Mouse (Mus musculus) heart, embryonic 11.5 days (tissue): ENCODE data around the gene Elavl4. TPM values are rescaled to one million over a fixed set of nuclear protein-coding genes. Genes with fewer than 3 reads are reported as not detected.
A peak's percentile ranks its signal among the peaks of the same experiment; 100 is the strongest.

Experiments used
- ATAC-seq: fragments of 200-750 bp; cut with Nextera tagmentation; replicated peaks from 2 replicates; pipeline ENCODE4 v1.8.0; 2017; ENCODE audit warnings: moderate library complexity; ENCODE audit not compliant: insufficient number of reproducible peaks, low FRiP score, low TSS enrichment
- H3K27ac ChIP-seq: fragments of 300-500 bp; sonication (generic); 2 replicates; pipeline ENCODE4 v1.5.1; 2014; ENCODE audit warnings: mild to moderate bottlenecking, low read depth, low read length
- H3K27me3 ChIP-seq: fragments of 300-500 bp; sonication (generic); 2 replicates; pipeline ENCODE4 v1.6.1; 2014; ENCODE audit warnings: mild to moderate bottlenecking, low read length, mixed read lengths; ENCODE audit not compliant: control insufficient read depth, insufficient read depth
- H3K36me3 ChIP-seq: fragments of 300-500 bp; sonication (generic); 2 replicates; pipeline ENCODE4 v1.6.1; 2014; ENCODE audit warnings: mild to moderate bottlenecking, low read length, moderate library complexity, mixed read lengths; ENCODE audit not compliant: control insufficient read depth, insufficient read depth
- H3K4me1 ChIP-seq: fragments of 300-500 bp; sonication (generic); 2 replicates; pipeline ENCODE4 v1.6.1; 2014; ENCODE audit warnings: low read length; ENCODE audit not compliant: control insufficient read depth, insufficient read depth
- H3K4me2 ChIP-seq: fragments of 300-500 bp; sonication (generic); 2 replicates; pipeline ENCODE4 v1.6.1; 2014; ENCODE audit warnings: mild to moderate bottlenecking, moderate library complexity
- H3K4me3 ChIP-seq: fragments of 300-500 bp; sonication (generic); 2 replicates; pipeline ENCODE4 v1.5.1; 2014; ENCODE audit warnings: low read depth, low read length
- H3K9ac ChIP-seq: fragments of 300-500 bp; sonication (generic); 2 replicates; pipeline ENCODE4 v1.6.1; 2014; ENCODE audit warnings: mild to moderate bottlenecking, low read depth, low read length, moderate library complexity
- H3K9me3 ChIP-seq: fragments of 300-500 bp; sonication (generic); replicated peaks from 2 replicates; pipeline ENCODE4 v1.6.1; 2016; ENCODE audit warnings: low read length; ENCODE audit not compliant: control insufficient read depth
- WGBS: fragments of 180-500 bp; shearing (Covaris S2); extraction: QIAGEN DNeasy Blood & Tissue Kit; methylation state at CpG from one replicate; pipeline ENCODE4 v1.1.7; 2014; ENCODE audit not compliant: insufficient replicate concordance; 5-methylcytosine and 5-hydroxymethylcytosine counted together
- polyA plus RNA-seq: library from polyadenylated mRNA; unstranded; fragments of >200 nt; fragmentation: Nextera tagmentation; extraction: Ambion mirVana; gene quantifications from 2 replicates; pipeline ENCODE4 v1.2.1, GENCODE M21; 2014

Gene Elavl4
- 6.5 and 7.7 TPM in 2 replicates for polyA plus RNA-seq

GRCm38 (mm10) chr4:110351178-110352000 lies at the start of gene Elavl4:
TSS of gene Elavl4 (minus strand) at chr4:110351909.
- Histone ChIP-seq H3K27me3 (no peaks in the 10 kb centered on the region), H3K27ac (peak within 1 kb of the TSS; percentile 91), H3K36me3 (no peaks in the 10 kb centered on the region), H3K9ac (peak within 1 kb of the TSS; percentile 82), H3K4me3 (peak within 1 kb of the TSS; percentile 56), H3K4me1 (no peaks in the 10 kb centered on the region), H3K9me3 (no peaks in the 10 kb centered on the region), H3K4me2 (peak within 1 kb of the TSS; percentile 76)
- WGBS, result under 1% methylated on average over 74 of the region's 75 CpGs
- ATAC-seq, result peak; percentile 90

GRCm38 (mm10) chr4:110397618-110398045 lies 45.9 kb upstream of the Elavl4 start, which contains the start of gene Agbl4:
TSS of gene Agbl4 (plus strand) at chr4:110397661.
- peak within 1 kb of the TSS; percentile 70 for H3K4me2 ChIP-seq
- peak within 1 kb of the TSS; percentile 62 for H3K4me3 ChIP-seq
- no peaks in the 10 kb centered on the region for H3K27me3 ChIP-seq
- no peaks in the 10 kb centered on the region for H3K36me3 ChIP-seq
- H3K4me1 ChIP-seq, result no peaks in the 10 kb centered on the region
- H3K9ac ChIP-seq, result peak within 1 kb of the TSS; percentile 36
- peak; percentile 88 for ATAC-seq
- no peak within 1 kb of the TSS for H3K27ac ChIP-seq
- H3K9me3 ChIP-seq, result no peaks in the 10 kb centered on the region
- WGBS, result under 1% methylated on average over 27 of the region's 27 CpGs

- Histone ChIP-seq H3K4me2 (no peak overlapping the region), H3K27ac (no peak overlapping the region), H3K9me3 (no peaks in the 10 kb centered on the region), H3K9ac (no peak overlapping the region), H3K4me1 (no peaks in the 10 kb centered on the region), H3K27me3 (no peaks in the 10 kb centered on the region), H3K4me3 (no peak overlapping the region), H3K36me3 (no peaks in the 10 kb centered on the region)
- no peak for ATAC-seq
- 73% methylated on average over 5 of the region's 5 CpGs for WGBS
Measured at GRCm38 (mm10) chr4:110396221-110396620, 44.5 kb upstream of the Elavl4 start.

GRCm38 (mm10) chr4:110360568-110360967 lies 8.9 kb upstream of the Elavl4 start:
- no peak overlapping the region for H3K4me2 ChIP-seq
- no peak for ATAC-seq
- no peak overlapping the region for H3K4me3 ChIP-seq
- no peaks in the 10 kb centered on the region for H3K4me1 ChIP-seq
- H3K9ac ChIP-seq, result no peak overlapping the region
- no peaks in the 10 kb centered on the region for H3K27me3 ChIP-seq
- no peaks in the 10 kb centered on the region for H3K36me3 ChIP-seq
- 71% methylated on average over 2 of the region's 2 CpGs for WGBS
- no peaks in the 10 kb centered on the region for H3K9me3 ChIP-seq
- H3K27ac ChIP-seq, result no peak overlapping the region

GRCm38 (mm10) chr4:110352001-110352369 lies 276 bp upstream of the Elavl4 start:
- ATAC-seq, result peak; percentile 25; the same call in 1 of the 2 replicates
- 9% methylated on average over 5 of the region's 5 CpGs for whole genome bisulfite sequencing
- H3K27ac ChIP-seq, result peak overlapping the region; percentile 91

GRCm38 (mm10) chr4:110350856-110351177 lies 892 bp downstream of the Elavl4 start:
- Histone ChIP-seq H3K4me2 (peak overlapping the region; percentile 76), H3K36me3 (no peaks in the 10 kb centered on the region), H3K4me1 (no peaks in the 10 kb centered on the region), H3K9ac (peak overlapping the region; percentile 82), H3K27me3 (no peaks in the 10 kb centered on the region), H3K9me3 (no peaks in the 10 kb centered on the region), H3K4me3 (peak overlapping the region; percentile 56), H3K27ac (peak overlapping the region; percentile 91; the same call in 1 of the 2 replicates)
- ATAC-seq, result no peak
- 13% methylated on average over 6 of the region's 6 CpGs for WGBS

More at GRCm38 (mm10) chr4:110352001-110352369, 276 bp upstream of the Elavl4 start:
- Histone ChIP-seq H3K4me3 (peak overlapping the region; percentile 56), H3K9ac (peak overlapping the region; percentile 82), H3K9me3 (no peaks in the 10 kb centered on the region), H3K4me2 (peak overlapping the region; percentile 76), H3K27me3 (no peaks in the 10 kb centered on the region), H3K36me3 (no peaks in the 10 kb centered on the region), H3K4me1 (no peaks in the 10 kb centered on the region)

- H3K4me1 ChIP-seq, result no peaks in the 10 kb centered on the region
- WGBS, result 30% methylated on average over 3 of the region's 3 CpGs
Measured at GRCm38 (mm10) chr4:110323912-110324311, 27.8 kb downstream of the Elavl4 start.

GRCm38 (mm10) chr4:110312126-110312525 lies 39.6 kb downstream of the Elavl4 start:
- Histone ChIP-seq H3K4me3 (no peak overlapping the region), H3K36me3 (no peaks in the 10 kb centered on the region), H3K27me3 (no peaks in the 10 kb centered on the region), H3K27ac (no peak overlapping the region), H3K9ac (no peak overlapping the region), H3K9me3 (no peaks in the 10 kb centered on the region), H3K4me1 (no peaks in the 10 kb centered on the region), H3K4me2 (no peak overlapping the region)
- ATAC-seq, result no peak
- 15% methylated on average over 1 of the region's 1 CpGs for WGBS

More at GRCm38 (mm10) chr4:110323912-110324311, 27.8 kb downstream of the Elavl4 start:
- no peak overlapping the region for H3K4me2 ChIP-seq
- H3K27ac ChIP-seq, result no peak overlapping the region
- H3K9ac ChIP-seq, result no peak overlapping the region
- no peaks in the 10 kb centered on the region for H3K36me3 ChIP-seq
- H3K4me3 ChIP-seq, result no peak overlapping the region
- no peaks in the 10 kb centered on the region for H3K9me3 ChIP-seq
- no peak for ATAC-seq
- H3K27me3 ChIP-seq, result no peaks in the 10 kb centered on the region
